Mouse (Mus musculus): ENCODE data around the gene Mlec. TPM values are rescaled to one million over a fixed set of nuclear protein-coding genes. Genes with fewer than 3 reads are reported as not detected.

The Mlec gene
- total RNA-seq, 2 experiments from 2014 or later, result 72.9 to 85.0 TPM

Other genes with a start within 250 kb of the Mlec start
- under 1 TPM; 0.40 to 0.50 TPM for gene Oasl1, start 234.9 kb downstream of the Mlec start, total RNA-seq (2021)
- 10 to 100 TPM; 27.1 to 30.3 TPM for gene 2210016L21Rik, start 216.0 kb downstream of the Mlec start, total RNA-seq (2021)
- gene Hnf1a, start 187.1 kb downstream of the Mlec start, total RNA-seq (2021), result not detected
- 10 to 100 TPM; 51.9 to 56.5 TPM for gene Sppl3, start 147.0 kb downstream of the Mlec start, total RNA-seq (2021)
- not detected for gene Gm10401, start 59.9 kb downstream of the Mlec start, total RNA-seq (2021)
- gene Acads, start 38.8 kb downstream of the Mlec start, total RNA-seq (2021), result 100 to 1,000 TPM; 198 to 202 TPM
- gene Unc119b, start 23.2 kb downstream of the Mlec start, total RNA-seq (2021), result 10 to 100 TPM; 23.8 TPM
- 1 to 10 TPM; 6.4 to 6.6 TPM for gene Cabp1, start 36.2 kb upstream of the Mlec start, total RNA-seq (2021)
- gene Pop5, start 77.7 kb upstream of the Mlec start, total RNA-seq (2021), result 10 to 100 TPM; 28.9 to 30.8 TPM
- gene Rnf10, start 114.7 kb upstream of the Mlec start, total RNA-seq (2021), result 100 to 1,000 TPM; 296 to 317 TPM
- gene Coq5, start 121.5 kb upstream of the Mlec start, total RNA-seq (2021), result 100 to 1,000 TPM; 131 to 134 TPM
- gene Dynll1, start 142.8 kb upstream of the Mlec start, total RNA-seq (2021), result 100 to 1,000 TPM; 183 to 245 TPM
- 10 to 100 TPM; 35.5 to 39.1 TPM for gene Srsf9, start 169.0 kb upstream of the Mlec start, total RNA-seq (2021)
- gene Gatc, start 183.0 kb upstream of the Mlec start, total RNA-seq (2021), result 10 to 100 TPM; 16.7 to 18.2 TPM
- gene Triap1, start 183.0 kb upstream of the Mlec start, total RNA-seq (2021), result 10 to 100 TPM; 23.2 to 24.3 TPM
- 100 to 1,000 TPM; 464 to 577 TPM for gene Cox6a1, start 190.8 kb upstream of the Mlec start, total RNA-seq (2021)

All from heart, postnatal 10 days (tissue).